12 mouse cellular contexts compared by ENCODE assay signal in the genomic region with DNA sequence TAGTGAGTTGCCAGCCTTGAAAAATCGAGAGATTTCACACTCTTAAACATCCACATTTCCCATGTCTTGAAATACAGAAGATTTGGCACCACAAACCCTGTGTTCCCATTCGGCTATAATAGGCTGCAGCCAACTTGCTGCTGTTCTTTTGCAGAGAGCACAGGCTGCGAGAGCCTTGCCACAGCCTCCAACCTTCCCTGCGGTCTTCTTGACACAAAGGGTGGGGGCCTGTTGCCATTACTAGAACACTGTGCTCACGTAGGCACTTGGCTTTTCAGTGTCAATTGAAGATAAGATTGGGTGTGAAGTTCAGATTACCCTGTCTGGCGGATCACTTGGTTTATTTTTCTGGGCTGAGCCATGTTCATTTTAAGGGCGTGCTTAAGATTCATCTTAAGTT. TPM values are rescaled to one million over a fixed set of nuclear protein-coding genes. Genes with fewer than 3 reads are reported as not detected.
A peak's percentile ranks its signal among the peaks of the same experiment; 100 is the strongest.
DNase-seq lines count a peak whose midpoint lies in the region; ATAC-seq lines count a peak whose summit lies in the region.
"Had no signal": no experiment of that assay in that cellular context is flagged by ENCODE, and none has a peak within 500 bp of the region (broad histone marks: within the 10 kb centered on the region; RNA-seq: fewer than 3 reads in every experiment).

No protein-coding gene starts in this region.

- 52% methylated on average over 7 of the region's 7 CpGs for WGBS in liver, embryonic 11.5 days
- WGBS in stomach, embryonic 15.5 days: 61% methylated on average over 7 of the region's 7 CpGs

- no peaks in the 10 kb centered on the region for H3K4me1 ChIP-seq in liver, embryonic 11.5 days (replicated peaks; ENCODE audit: control insufficient read depth, insufficient read depth, low read length)
- H3K4me1 ChIP-seq in stomach, embryonic 15.5 days: no peaks in the 10 kb centered on the region
- H3K4me1 ChIP-seq: hindbrain, embryonic 15.5 days; midbrain, embryonic 15.5 days had no signal

- H3K9ac ChIP-seq in liver, embryonic 11.5 days (ENCODE audit: low read depth, low read length): no peak overlapping the region
- H3K9ac ChIP-seq in stomach, embryonic 15.5 days: no peak overlapping the region
- H3K9ac ChIP-seq: hindbrain, embryonic 15.5 days; midbrain, embryonic 15.5 days had no signal

- H3K36me3 ChIP-seq in liver, embryonic 11.5 days (ENCODE audit: control insufficient read depth, insufficient read depth, low read length): no peaks in the 10 kb centered on the region
- H3K36me3 ChIP-seq in stomach, embryonic 15.5 days: no peaks in the 10 kb centered on the region
- H3K36me3 ChIP-seq: hindbrain, embryonic 15.5 days; midbrain, embryonic 15.5 days had no signal

- peak; percentile 88 for ATAC-seq in liver, embryonic 11.5 days (replicated peaks; ENCODE audit: low FRiP score)
- peak; percentile 71; the same call in 1 of the 2 replicates for ATAC-seq in stomach, embryonic 15.5 days (ENCODE audit: insufficient read depth, low FRiP score, low read depth)
- ATAC-seq: CD4-positive, CD25-positive, alpha-beta regulatory T cell, adult 4 months; midbrain, embryonic 15.5 days had no signal

- no peak overlapping the region for H3K4me3 ChIP-seq in liver, embryonic 11.5 days (ENCODE audit: low read depth, low read length)
- no peak overlapping the region for H3K4me3 ChIP-seq in stomach, embryonic 15.5 days (replicated peaks)
- H3K4me3 ChIP-seq: hindbrain, embryonic 15.5 days; left cerebral cortex, adult 2 months; midbrain, embryonic 15.5 days had no signal

- no peaks in the 10 kb centered on the region for H3K27me3 ChIP-seq in liver, embryonic 11.5 days (replicated peaks; ENCODE audit: control insufficient read depth, insufficient read depth, low read length)
- no peaks in the 10 kb centered on the region for H3K27me3 ChIP-seq in stomach, embryonic 15.5 days (replicated peaks)
- H3K27me3 ChIP-seq: hindbrain, embryonic 15.5 days; midbrain, embryonic 15.5 days had no signal

- H3K9me3 ChIP-seq in liver, embryonic 11.5 days (ENCODE audit: control insufficient read depth, low read length): no peaks in the 10 kb centered on the region
- H3K9me3 ChIP-seq in stomach, embryonic 15.5 days: no peaks in the 10 kb centered on the region
- H3K9me3 ChIP-seq: hindbrain, embryonic 15.5 days; midbrain, embryonic 15.5 days had no signal

- H3K4me2 ChIP-seq in liver, embryonic 11.5 days: no peak overlapping the region
- H3K4me2 ChIP-seq in stomach, embryonic 15.5 days: no peak overlapping the region
- H3K4me2 ChIP-seq: hindbrain, embryonic 15.5 days; midbrain, embryonic 15.5 days had no signal

- DNase-seq in left cerebral cortex, adult 11 months (ENCODE audit: low spot score): peak; percentile 6
- DNase-seq in left cerebral cortex, adult 18-20 months (ENCODE audit: low spot score in 2 of 2): no peak
- peak; percentile 34 for DNase-seq in c-Kit-positive CD71-positive TER-119-negative erythroid progenitor cells, embryonic 14.5 days (ENCODE audit: low read depth)
- DNase-seq in liver, embryonic 11.5 days (ENCODE audit: low spot score): no peak
- DNase-seq in Muller cell, postnatal 12 days (ENCODE audit: inconsistent ontology term): no peak
- DNase-seq in kidney, adult 8-10 months: no peak

- no peak overlapping the region for H3K27ac ChIP-seq in liver, embryonic 11.5 days (ENCODE audit: low read depth, low read length)
- H3K27ac ChIP-seq in stomach, embryonic 15.5 days: no peak overlapping the region
- H3K27ac ChIP-seq: hindbrain, embryonic 15.5 days; left cerebral cortex, adult 2 months; macrophage; midbrain, embryonic 15.5 days had no signal

RNA-seq across cellular contexts. Expression of a gene that starts 24.8 kb away (rescaled TPM):
- 10 to 100 TPM; 83.4 to 90.6 TPM for total RNA-seq in left cerebral cortex, adult 18-20 months (2021)
- 17.2 and 19.7 TPM in 2 replicates for polyA plus RNA-seq in liver, embryonic 11.5 days (2014; fragmentation: Nextera tagmentation; extraction: Ambion mirVana)
- 69.8 and 72.3 TPM in 2 replicates for polyA plus RNA-seq in stomach, embryonic 15.5 days (2015; fragmentation: Nextera tagmentation; extraction: Ambion mirVana)
- polyA plus RNA-seq: CD4-positive, CD25-positive, alpha-beta regulatory T cell, adult 4 months had no signal

Comparison
In these comparisons a context has a peak if more than half of its experiments do, and no peak if none do; other contexts are left out.
1. DNase-seq: peak in left cerebral cortex, adult 11 months (single experiment) and c-Kit-positive CD71-positive TER-119-negative erythroid progenitor cells, embryonic 14.5 days (single experiment); none in left cerebral cortex, adult 18-20 months (0 of 2), liver, embryonic 11.5 days (single experiment), Muller cell, postnatal 12 days (single experiment) and kidney, adult 8-10 months (0 of 2).